Mouse (Mus musculus) intestine, embryonic 15.5 days (tissue): Measurements from ENCODE around the gene Fbln2. TPM values are rescaled to one million over a fixed set of nuclear protein-coding genes. Genes with fewer than 3 reads are reported as not detected.
A peak's percentile ranks its signal among the peaks of the same experiment; 100 is the strongest.

Experiments used
- ATAC-seq: fragments of 200-750 bp; cut with Nextera tagmentation; 2 replicates; pipeline ENCODE4 v1.8.0; 2017; ENCODE audit warnings: moderate TSS enrichment, moderate library complexity
- H3K27ac ChIP-seq: fragments of 300-500 bp; sonication (generic); 2 replicates; pipeline ENCODE4 v1.5.1; 2015; ENCODE audit warnings: mild to moderate bottlenecking, inconsistent platforms
- H3K27me3 ChIP-seq: fragments of 300-500 bp; sonication (generic); replicated peaks from 2 replicates; pipeline ENCODE4 v1.6.1; 2015; ENCODE audit warnings: inconsistent platforms
- H3K36me3 ChIP-seq: fragments of 300-500 bp; sonication (generic); 2 replicates; pipeline ENCODE4 v1.6.1; 2015; ENCODE audit warnings: inconsistent platforms
- H3K4me1 ChIP-seq: fragments of 300-500 bp; sonication (generic); replicated peaks from 2 replicates; pipeline ENCODE4 v1.6.1; 2015; ENCODE audit warnings: inconsistent platforms
- H3K4me2 ChIP-seq: fragments of 300-500 bp; sonication (generic); replicated peaks from 2 replicates; pipeline ENCODE4 v1.6.1; 2015; ENCODE audit warnings: mild to moderate bottlenecking, inconsistent platforms
- H3K4me3 ChIP-seq: fragments of 300-500 bp; sonication (generic); replicated peaks from 2 replicates; pipeline ENCODE4 v1.5.1; 2015; ENCODE audit warnings: inconsistent platforms
- H3K9ac ChIP-seq: fragments of 300-500 bp; sonication (generic); 2 replicates; pipeline ENCODE4 v1.6.1; 2015; ENCODE audit warnings: inconsistent platforms
- H3K9me3 ChIP-seq: fragments of 300-500 bp; sonication (generic); 2 replicates; pipeline ENCODE4 v1.6.1; 2016; ENCODE audit warnings: inconsistent platforms
- WGBS: fragments of 180-500 bp; shearing (Covaris S2); methylation state at CpG from one replicate; pipeline ENCODE4 v1.1.7; 2015; 5-methylcytosine and 5-hydroxymethylcytosine counted together
- polyA plus RNA-seq: library from polyadenylated mRNA; unstranded; fragments of >200 nt; fragmentation: Nextera tagmentation; extraction: Ambion mirVana; gene quantifications from 2 replicates; pipeline ENCODE4 v1.2.1, GENCODE M21; 2015

Gene Fbln2
- polyA plus RNA-seq, 1 experiment from 2014 or later: 51.8 TPM

DNA sequence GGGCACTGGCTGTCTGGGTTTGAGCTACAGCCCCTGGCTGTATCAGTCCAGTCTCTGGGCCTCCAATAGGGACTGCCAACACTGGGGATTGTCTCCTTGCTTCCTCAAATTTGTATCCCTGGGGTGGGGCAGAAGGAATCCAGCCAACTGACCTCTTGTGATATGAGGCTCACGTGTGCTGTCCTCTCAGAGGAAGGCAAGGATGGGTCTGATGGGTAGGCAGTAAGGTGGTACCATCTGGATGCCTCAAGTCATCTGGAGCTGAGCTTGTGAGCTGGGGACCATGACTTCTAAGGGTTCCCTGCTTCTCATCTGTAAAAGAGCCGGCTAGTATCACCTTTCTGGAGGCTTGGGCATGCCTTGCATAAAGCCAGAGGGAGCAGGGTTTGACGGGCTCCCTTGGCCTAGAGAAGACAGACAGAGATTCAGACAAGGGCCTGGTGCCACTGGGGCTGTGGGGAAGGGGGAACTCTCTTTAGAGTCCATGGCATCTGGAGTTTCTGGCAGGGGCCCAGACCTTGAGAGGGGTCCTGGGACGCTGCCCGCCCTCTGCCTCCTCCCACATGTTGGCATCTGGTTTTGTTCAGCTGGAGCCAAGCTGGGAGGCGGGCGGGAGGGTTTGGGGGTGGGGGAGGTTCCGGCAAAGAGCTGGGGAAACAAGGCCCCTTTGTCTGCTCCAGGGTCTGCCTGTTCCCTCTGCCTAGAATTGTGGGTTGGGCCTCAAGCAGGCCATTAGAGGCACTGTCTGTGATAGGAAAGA, 11.6 kb upstream of the Fbln2 start:
- H3K27me3 ChIP-seq: no peaks in the 10 kb centered on the region
- peak overlapping the region; percentile 11; the same call in 1 of the 2 replicates for H3K27ac ChIP-seq
- WGBS: 46% methylated on average over 8 of the region's 8 CpGs
- H3K4me1 ChIP-seq: peaks cover 7% of the 10 kb centered on the region; the same call in 1 of the 2 replicates
- no peak overlapping the region for H3K9ac ChIP-seq
- no peak overlapping the region for H3K4me3 ChIP-seq
- H3K9me3 ChIP-seq: no peaks in the 10 kb centered on the region
- H3K4me2 ChIP-seq: no peak overlapping the region
- H3K36me3 ChIP-seq: no peaks in the 10 kb centered on the region
- peak; percentile 47 for ATAC-seq

DNA sequence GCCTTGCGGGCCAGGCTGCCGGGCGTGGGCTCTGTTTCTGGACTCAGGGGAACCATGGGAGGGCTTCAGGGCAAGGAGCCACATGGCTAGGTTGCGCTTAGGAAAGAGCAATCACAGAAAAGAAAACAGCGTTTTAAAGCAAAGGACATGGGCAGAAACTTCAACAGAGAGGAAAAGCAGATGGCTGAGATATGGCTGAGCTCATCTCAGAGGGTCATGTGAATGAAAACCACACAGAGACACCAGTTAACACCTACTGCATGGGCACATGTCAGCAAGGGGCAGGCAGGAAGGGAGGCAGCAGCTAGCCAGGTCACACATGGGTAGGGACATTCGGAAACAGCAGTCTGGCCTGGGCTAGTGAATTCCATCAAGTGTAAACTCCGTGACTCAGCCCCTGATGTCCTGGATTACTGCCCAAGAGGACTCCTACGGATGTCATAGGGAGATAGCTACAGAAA, 10.3 kb upstream of the Fbln2 start:
- Histone ChIP-seq H3K9me3 (no peaks in the 10 kb centered on the region), H3K9ac (no peak overlapping the region), H3K4me2 (no peak overlapping the region), H3K4me3 (no peak overlapping the region), H3K36me3 (no peaks in the 10 kb centered on the region), H3K27ac (no peak overlapping the region), H3K27me3 (no peaks in the 10 kb centered on the region), H3K4me1 (peaks cover 7% of the 10 kb centered on the region; the same call in 1 of the 2 replicates)
- WGBS: 70% methylated on average over 8 of the region's 8 CpGs
- no peak for ATAC-seq

GRCm38 (mm10) chr6:91202571-91202970, 9.7 kb upstream of the Fbln2 start:
- Histone ChIP-seq H3K27me3 (no peaks in the 10 kb centered on the region), H3K9ac (no peak overlapping the region), H3K9me3 (no peaks in the 10 kb centered on the region), H3K4me3 (no peak overlapping the region), H3K4me2 (no peak overlapping the region), H3K36me3 (no peaks in the 10 kb centered on the region), H3K4me1 (peaks cover 7% of the 10 kb centered on the region; the same call in 1 of the 2 replicates), H3K27ac (no peak overlapping the region)
- no peak for ATAC-seq
- 75% methylated on average over 4 of the region's 4 CpGs for WGBS

DNA sequence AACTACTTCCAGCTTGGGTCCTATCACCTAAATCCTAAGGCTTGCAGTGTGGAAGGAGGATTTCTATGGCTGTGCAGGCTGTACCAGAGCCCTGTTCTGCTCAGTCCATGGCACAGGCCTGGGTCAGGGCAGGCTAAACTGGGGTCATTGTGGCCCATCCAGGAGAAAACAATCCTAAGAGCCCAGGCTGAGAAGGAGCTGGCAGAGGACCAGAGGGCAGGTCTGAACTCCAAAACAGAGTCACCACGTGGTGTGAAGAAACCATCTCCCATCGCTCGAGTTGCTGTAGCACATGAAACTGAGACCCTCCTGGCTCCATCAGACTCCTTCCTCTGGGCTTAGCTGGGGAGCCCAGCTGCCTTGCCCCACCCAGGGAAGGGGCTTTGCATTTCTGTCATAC, 6.9 kb upstream of the Fbln2 start:
- Histone ChIP-seq H3K4me1 (peaks cover 7% of the 10 kb centered on the region; the same call in 1 of the 2 replicates), H3K4me2 (no peak overlapping the region), H3K27me3 (no peaks in the 10 kb centered on the region), H3K36me3 (no peaks in the 10 kb centered on the region), H3K9ac (no peak overlapping the region), H3K27ac (no peak overlapping the region), H3K4me3 (no peak overlapping the region), H3K9me3 (no peaks in the 10 kb centered on the region)
- no peak for ATAC-seq
- 68% methylated on average over 3 of the region's 3 CpGs for WGBS

DNA sequence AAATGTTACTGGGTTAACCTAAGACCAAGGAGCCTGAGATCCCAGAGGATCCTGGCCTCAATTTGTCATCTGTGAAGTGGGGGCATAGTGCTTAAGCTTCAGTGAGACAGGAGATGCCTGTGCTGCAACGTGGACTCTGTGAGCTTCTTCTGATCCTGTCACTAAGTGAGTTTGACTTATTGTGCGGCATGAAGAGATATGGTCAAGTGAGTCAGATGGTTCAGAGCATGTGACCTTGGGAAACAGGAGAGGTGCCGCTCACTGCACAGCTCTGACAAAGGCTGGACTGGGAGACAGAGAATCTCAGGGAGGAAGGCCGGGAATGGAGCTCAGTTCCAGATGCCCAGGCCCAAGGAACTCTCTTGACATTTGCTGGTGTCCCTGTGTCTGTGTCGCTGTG, 6.5 kb upstream of the Fbln2 start:
- H3K27ac ChIP-seq: no peak overlapping the region
- WGBS: 60% methylated on average over 5 of the region's 5 CpGs
- no peaks in the 10 kb centered on the region for H3K9me3 ChIP-seq
- peaks cover 5% of the 10 kb centered on the region; the same call in 1 of the 2 replicates for H3K4me1 ChIP-seq
- no peak for ATAC-seq
- no peak overlapping the region for H3K4me2 ChIP-seq
- no peak overlapping the region for H3K9ac ChIP-seq
- H3K27me3 ChIP-seq: 0 out of 2 replicates have a peak, but pooled peaks cover 4% of the 10 kb centered on the region
- H3K4me3 ChIP-seq: no peak overlapping the region
- H3K36me3 ChIP-seq: no peaks in the 10 kb centered on the region

DNA sequence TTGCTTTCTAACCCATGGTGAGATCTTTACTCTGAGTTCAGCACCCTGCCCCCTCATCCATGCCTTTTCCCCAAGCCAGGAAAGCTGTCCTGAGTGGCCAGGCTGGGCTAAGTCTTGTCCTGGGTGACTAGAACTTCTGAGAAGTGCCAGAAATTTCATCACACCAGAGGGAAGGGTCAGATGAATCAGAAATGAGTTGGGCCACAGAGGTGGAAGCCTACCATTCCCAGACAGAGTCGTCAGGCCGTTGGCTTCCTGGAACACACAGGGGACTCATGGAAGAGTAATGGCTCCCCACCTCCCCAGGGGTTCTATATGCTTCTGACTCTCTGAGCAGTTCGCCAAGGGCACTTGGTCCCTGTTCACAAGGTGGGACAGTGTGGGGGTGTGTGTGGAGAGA, 4.8 kb upstream of the Fbln2 start:
- no peaks in the 10 kb centered on the region for H3K36me3 ChIP-seq
- H3K27me3 ChIP-seq: peaks cover 5% of the 10 kb centered on the region; the same call in 1 of the 2 replicates
- H3K27ac ChIP-seq: no peak overlapping the region
- ATAC-seq: no peak
- no peak overlapping the region for H3K4me2 ChIP-seq
- WGBS: 69% methylated on average over 3 of the region's 3 CpGs
- no peaks in the 10 kb centered on the region for H3K9me3 ChIP-seq
- no peak overlapping the region for H3K9ac ChIP-seq
- H3K4me1 ChIP-seq: peaks cover 2% of the 10 kb centered on the region
- H3K4me3 ChIP-seq: no peak overlapping the region

DNA sequence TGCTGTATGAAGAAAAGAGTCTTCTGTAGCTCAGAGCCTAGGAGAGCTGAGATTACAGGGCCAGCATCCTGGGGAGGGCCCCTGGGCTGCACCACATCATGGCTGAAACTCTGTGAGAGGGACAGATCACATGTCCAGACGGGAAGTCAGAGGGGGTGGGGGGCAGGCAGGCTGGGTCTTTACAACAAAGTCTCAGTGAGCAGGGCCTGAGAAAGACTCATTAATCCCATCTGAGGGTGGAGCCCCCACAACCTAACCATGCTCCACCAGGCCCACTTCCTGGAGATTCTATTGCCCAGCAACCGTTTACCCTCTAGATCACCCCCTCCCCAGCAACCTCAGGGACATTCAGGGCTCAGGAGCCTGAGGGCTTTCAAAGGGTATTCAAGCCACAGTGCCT, 2.5 kb upstream of the Fbln2 start:
- ATAC-seq: 0 out of 2 replicates have a peak, but pooled peaks have one; percentile 11
- WGBS: 14% methylated on average over 2 of the region's 2 CpGs
- Histone ChIP-seq H3K4me3 (no peak overlapping the region), H3K27me3 (peaks cover 19% of the 10 kb centered on the region), H3K4me2 (no peak overlapping the region), H3K36me3 (no peaks in the 10 kb centered on the region), H3K4me1 (peaks cover 10% of the 10 kb centered on the region), H3K9me3 (no peaks in the 10 kb centered on the region), H3K9ac (no peak overlapping the region), H3K27ac (no peak overlapping the region)

DNA sequence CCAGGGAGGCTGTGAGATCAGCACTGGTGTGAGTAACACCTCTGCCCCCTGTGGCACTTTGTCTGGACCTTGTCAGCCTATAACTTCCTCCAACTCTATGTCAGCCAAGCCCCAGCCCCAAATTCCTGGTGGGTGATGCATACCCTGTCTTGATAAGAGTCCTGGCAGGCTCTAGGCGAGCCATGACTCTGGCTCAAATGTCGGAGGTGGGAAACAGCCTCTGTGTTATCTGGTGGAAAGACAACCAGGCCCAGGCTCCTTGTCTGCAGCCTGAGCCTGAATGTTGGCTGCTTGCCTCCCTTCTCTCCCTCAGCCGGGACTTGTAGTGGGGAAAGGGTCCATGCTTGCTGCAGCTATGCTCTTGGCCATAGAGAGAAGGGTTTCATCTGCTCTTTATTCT, 1.4 kb upstream of the Fbln2 start:
- 49% methylated on average over 3 of the region's 3 CpGs for WGBS
- peaks cover 10% of the 10 kb centered on the region for H3K4me1 ChIP-seq
- no peak overlapping the region for H3K9ac ChIP-seq
- ATAC-seq: no peak
- H3K36me3 ChIP-seq: no peaks in the 10 kb centered on the region
- no peak overlapping the region for H3K4me3 ChIP-seq
- H3K4me2 ChIP-seq: no peak overlapping the region
- H3K9me3 ChIP-seq: no peaks in the 10 kb centered on the region
- H3K27ac ChIP-seq: no peak overlapping the region
- peaks cover 19% of the 10 kb centered on the region for H3K27me3 ChIP-seq

DNA sequence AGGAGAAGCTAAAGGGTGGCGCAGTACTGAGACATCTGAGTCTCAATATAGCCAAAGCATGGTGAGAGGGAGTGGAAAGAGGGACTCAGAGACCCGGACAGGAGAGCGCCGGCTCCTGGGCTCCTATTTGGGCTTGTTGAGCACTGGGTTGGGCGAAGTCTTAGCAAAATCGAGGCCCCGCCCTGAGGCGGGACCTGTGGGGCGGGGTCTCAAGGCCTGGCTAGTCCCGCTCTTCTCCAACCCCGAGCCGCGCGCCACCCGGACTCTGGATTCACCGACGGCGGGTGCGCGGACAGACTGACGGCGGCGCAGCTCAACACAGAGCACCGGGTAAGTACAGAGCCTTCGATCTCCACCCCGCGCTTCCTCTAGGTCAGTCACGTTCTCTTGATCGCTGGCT, 316 bp downstream of the Fbln2 start:
- Histone ChIP-seq H3K4me1 (peaks cover 10% of the 10 kb centered on the region), H3K27ac (no peak overlapping the region), H3K36me3 (no peaks in the 10 kb centered on the region), H3K9ac (peak overlapping the region; percentile 26; the same call in 1 of the 2 replicates), H3K4me2 (peak overlapping the region; percentile 72), H3K4me3 (peak overlapping the region; percentile 34), H3K27me3 (peaks cover 19% of the 10 kb centered on the region), H3K9me3 (no peaks in the 10 kb centered on the region)
- 1% methylated on average over 29 of the region's 29 CpGs for WGBS
- peak; percentile 84 for ATAC-seq

DNA sequence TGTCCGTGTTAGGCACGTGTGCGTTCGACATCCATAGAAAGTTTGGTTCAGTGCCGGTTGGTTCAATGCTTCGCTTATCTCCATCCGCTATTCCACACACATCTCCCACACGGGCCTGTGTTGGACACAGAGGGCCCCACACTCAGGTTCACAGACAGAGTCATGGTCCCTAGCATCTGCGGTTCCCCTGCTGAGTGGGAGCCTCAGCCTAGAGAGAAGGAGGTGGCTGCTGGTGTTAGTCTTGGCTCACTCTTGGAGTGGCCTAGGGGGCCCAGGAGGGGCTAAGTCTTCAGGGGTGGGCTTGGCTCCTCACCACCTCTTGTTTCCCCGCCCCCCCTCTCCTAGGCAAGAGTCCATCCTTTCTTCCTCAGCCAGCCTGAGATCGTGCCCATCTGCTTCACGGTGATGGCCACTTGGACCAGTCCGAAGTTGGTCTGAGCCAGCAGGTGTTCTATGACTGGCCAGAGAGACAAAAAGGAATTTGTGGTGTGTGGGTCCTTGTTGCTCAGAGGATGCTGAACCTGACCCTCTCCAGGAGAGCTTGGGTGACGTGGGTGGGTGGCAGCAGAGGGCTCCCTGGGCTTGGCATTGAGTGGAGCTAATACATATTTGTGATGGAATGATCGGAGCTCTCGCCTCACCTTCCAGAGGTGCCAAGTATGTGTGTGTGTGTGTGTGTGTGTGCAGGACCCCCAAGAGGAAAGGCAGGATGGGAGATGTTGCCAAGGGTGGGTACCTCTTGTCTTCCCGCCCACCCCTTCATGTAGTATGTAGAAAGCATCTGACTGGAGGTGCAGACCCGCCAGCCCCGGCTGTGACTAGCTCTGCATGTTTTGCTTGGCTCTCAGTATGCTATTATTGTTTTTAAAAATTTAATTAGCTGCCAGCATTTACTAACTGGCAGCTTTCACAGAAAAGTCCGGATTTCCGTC, 1.3 kb downstream of the Fbln2 start:
- ATAC-seq: 0 out of 2 replicates have a peak, but pooled peaks have one; percentile 19
- Histone ChIP-seq H3K36me3 (no peaks in the 10 kb centered on the region), H3K4me1 (peaks cover 10% of the 10 kb centered on the region), H3K4me2 (peak overlapping the region; percentile 72), H3K4me3 (peak overlapping the region; percentile 34), H3K9ac (peak overlapping the region; percentile 26; the same call in 1 of the 2 replicates), H3K27ac (no peak overlapping the region), H3K27me3 (peaks cover 19% of the 10 kb centered on the region), H3K9me3 (no peaks in the 10 kb centered on the region)
- WGBS: 57% methylated on average over 21 of the region's 21 CpGs

DNA sequence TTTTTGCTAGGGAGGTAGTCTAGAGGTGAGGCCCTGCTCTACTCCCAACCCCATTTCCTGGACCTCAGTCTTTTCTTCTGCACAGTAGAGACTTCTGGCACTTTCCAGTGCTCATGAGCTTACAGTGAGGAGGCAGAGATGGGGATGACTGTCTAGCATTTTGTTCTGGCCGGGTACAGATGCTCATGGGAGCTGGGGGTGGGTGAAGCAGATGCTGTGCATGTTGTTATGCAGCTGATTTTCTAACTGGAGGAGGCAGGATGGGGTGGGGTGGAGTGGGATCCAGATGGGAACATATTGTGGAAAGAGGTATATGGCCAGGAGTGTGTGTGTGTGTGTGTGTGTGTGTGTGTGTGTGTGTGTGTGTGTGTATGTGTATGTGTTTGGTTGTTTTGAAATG, 3.2 kb downstream of the Fbln2 start:
- no peak overlapping the region for H3K27ac ChIP-seq
- H3K4me3 ChIP-seq: no peak overlapping the region
- no peak overlapping the region for H3K9ac ChIP-seq
- H3K9me3 ChIP-seq: no peaks in the 10 kb centered on the region
- 57% methylated on average over 1 of the region's 1 CpGs for WGBS
- H3K4me1 ChIP-seq: peaks cover 10% of the 10 kb centered on the region
- no peak for ATAC-seq
- H3K27me3 ChIP-seq: peaks cover 18% of the 10 kb centered on the region
- H3K4me2 ChIP-seq: no peak overlapping the region
- no peaks in the 10 kb centered on the region for H3K36me3 ChIP-seq

GRCm38 (mm10) chr6:91218445-91218844, 6.2 kb downstream of the Fbln2 start:
- H3K4me3 ChIP-seq: no peak overlapping the region
- H3K9me3 ChIP-seq: no peaks in the 10 kb centered on the region
- no peak for ATAC-seq
- H3K4me2 ChIP-seq: no peak overlapping the region
- no peak overlapping the region for H3K27ac ChIP-seq
- H3K9ac ChIP-seq: no peak overlapping the region
- no peaks in the 10 kb centered on the region for H3K4me1 ChIP-seq
- H3K36me3 ChIP-seq: no peaks in the 10 kb centered on the region
- peaks cover 4% of the 10 kb centered on the region for H3K27me3 ChIP-seq
- WGBS: 66% methylated on average over 9 of the region's 9 CpGs
